Mouse (Mus musculus): ENCODE results near the gene Dctd.
"Not testable (repeated sequence)": the region's sequence is repeated elsewhere in the genome, so short reads cannot be mapped to it uniquely, and the experiment has no call there.

Dctd gene

GRCm38 (mm10) chr8:48153360-48154121 is 54.6 kb downstream of the Dctd start:
- Histone ChIP-seq H3K9me3 (ENCODE audit: low read length) (0 out of 2 replicates have a peak, but pooled peaks cover 5% of the 10 kb centered on the region), H3K4me1 (replicated peaks; ENCODE audit: low read depth, low read length) (peaks cover 10% of the 10 kb centered on the region), H3K27me3 (ENCODE audit: insufficient read depth, low read length) (no peaks in the 10 kb centered on the region), H3K36me3 (ENCODE audit: insufficient read depth, low read length) (no peaks in the 10 kb centered on the region), H3K4me3 (replicated peaks; ENCODE audit: low read length) (no peak overlapping the region)
- no peak for TF ChIP-seq POU5F1 (IDR thresholded peaks at IDR 0.05; ENCODE audit: borderline replicate concordance, low read length)
- TF ChIP-seq CTCF (conservative IDR thresholded peaks at IDR 0.05; ENCODE audit: low read length), result no peak
- TF ChIP-seq NANOG (IDR thresholded peaks at IDR 0.05; ENCODE audit: borderline replicate concordance, low read length), result no peak

GRCm38 (mm10) chr8:48157718-48158117 is 58.8 kb downstream of the Dctd start:
- Histone ChIP-seq H3K36me3 (ENCODE audit: insufficient read depth, low read length) (no peaks in the 10 kb centered on the region), H3K27me3 (ENCODE audit: insufficient read depth, low read length) (peaks cover 3% of the 10 kb centered on the region; the same call in 1 of the 2 replicates), H3K4me1 (replicated peaks; ENCODE audit: low read depth, low read length) (peaks cover 10% of the 10 kb centered on the region), H3K4me3 (replicated peaks; ENCODE audit: low read length) (no peak overlapping the region), H3K9me3 (ENCODE audit: low read length) (no peaks in the 10 kb centered on the region)
- TF ChIP-seq CTCF (conservative IDR thresholded peaks at IDR 0.05; ENCODE audit: low read length) (no peak), NANOG (IDR thresholded peaks at IDR 0.05; ENCODE audit: borderline replicate concordance, low read length) (no peak), POU5F1 (IDR thresholded peaks at IDR 0.05; ENCODE audit: borderline replicate concordance, low read length) (no peak)

GRCm38 (mm10) chr8:48158560-48159217 is 59.8 kb downstream of the Dctd start:
- peaks cover 11% of the 10 kb centered on the region; the same call in 1 of the 2 replicates for H3K27me3 ChIP-seq (ENCODE audit: insufficient read depth, low read length)
- no peaks in the 10 kb centered on the region for H3K9me3 ChIP-seq (ENCODE audit: low read length)

GRCm38 (mm10) chr8:48177406-48177805 is 78.5 kb downstream of the Dctd start:
- H3K4me3 ChIP-seq (replicated peaks; ENCODE audit: low read length), result no peak overlapping the region
- no peak for TF ChIP-seq CTCF (conservative IDR thresholded peaks at IDR 0.05; ENCODE audit: low read length)
- TF ChIP-seq NANOG (IDR thresholded peaks at IDR 0.05; ENCODE audit: borderline replicate concordance, low read length), result no peak
- TF ChIP-seq POU5F1 (IDR thresholded peaks at IDR 0.05; ENCODE audit: borderline replicate concordance, low read length), result no peak

More at GRCm38 (mm10) chr8:48158560-48159217, 59.8 kb downstream of the Dctd start:
- no peak overlapping the region for H3K4me3 ChIP-seq (replicated peaks; ENCODE audit: low read length)
- TF ChIP-seq NANOG (IDR thresholded peaks at IDR 0.05; ENCODE audit: borderline replicate concordance, low read length) (no peak), CTCF (conservative IDR thresholded peaks at IDR 0.05; ENCODE audit: low read length) (no peak), POU5F1 (IDR thresholded peaks at IDR 0.05; ENCODE audit: borderline replicate concordance, low read length) (no peak)
- H3K4me1 ChIP-seq (replicated peaks; ENCODE audit: low read depth, low read length), result peaks cover 10% of the 10 kb centered on the region
- H3K36me3 ChIP-seq (ENCODE audit: insufficient read depth, low read length), result no peaks in the 10 kb centered on the region

GRCm38 (mm10) chr8:48177876-48178275 is 79.0 kb downstream of the Dctd start:
- no peak for TF ChIP-seq NANOG (IDR thresholded peaks at IDR 0.05; ENCODE audit: borderline replicate concordance, low read length)
- no peak for TF ChIP-seq POU5F1 (IDR thresholded peaks at IDR 0.05; ENCODE audit: borderline replicate concordance, low read length)
- no peak for TF ChIP-seq CTCF (conservative IDR thresholded peaks at IDR 0.05; ENCODE audit: low read length)
- Histone ChIP-seq H3K36me3 (ENCODE audit: insufficient read depth, low read length) (peaks cover 36% of the 10 kb centered on the region), H3K27me3 (ENCODE audit: insufficient read depth, low read length) (no peaks in the 10 kb centered on the region), H3K4me1 (replicated peaks; ENCODE audit: low read depth, low read length) (peaks cover 26% of the 10 kb centered on the region), H3K4me3 (replicated peaks; ENCODE audit: low read length) (no peak overlapping the region), H3K9me3 (ENCODE audit: low read length) (peaks cover 85% of the 10 kb centered on the region)

More at GRCm38 (mm10) chr8:48177406-48177805, 78.5 kb downstream of the Dctd start:
- peaks cover 85% of the 10 kb centered on the region for H3K9me3 ChIP-seq (ENCODE audit: low read length)
- H3K27me3 ChIP-seq (ENCODE audit: insufficient read depth, low read length), result no peaks in the 10 kb centered on the region
- peaks cover 24% of the 10 kb centered on the region for H3K4me1 ChIP-seq (replicated peaks; ENCODE audit: low read depth, low read length)
- H3K36me3 ChIP-seq (ENCODE audit: insufficient read depth, low read length), result peaks cover 36% of the 10 kb centered on the region

- peaks cover 30% of the 10 kb centered on the region for H3K4me1 ChIP-seq (replicated peaks; ENCODE audit: low read depth, low read length)
- H3K9me3 ChIP-seq (ENCODE audit: low read length), result peaks cover 84% of the 10 kb centered on the region
- H3K27me3 ChIP-seq (ENCODE audit: insufficient read depth, low read length), result no peaks in the 10 kb centered on the region
- H3K36me3 ChIP-seq (ENCODE audit: insufficient read depth, low read length), result peaks cover 32% of the 10 kb centered on the region
- no peak overlapping the region for H3K4me3 ChIP-seq (replicated peaks; ENCODE audit: low read length)
- TF ChIP-seq NANOG (IDR thresholded peaks at IDR 0.05; ENCODE audit: borderline replicate concordance, low read length) (peak; percentile 92), POU5F1 (IDR thresholded peaks at IDR 0.05; ENCODE audit: borderline replicate concordance, low read length) (peak; percentile 59; the same call in 1 of the 2 replicates), CTCF (conservative IDR thresholded peaks at IDR 0.05; ENCODE audit: low read length) (no peak)
These were observed 80.1 kb downstream of the Dctd start for GRCm38 (mm10) chr8:48178993-48179392.

GRCm38 (mm10) chr8:48180146-48180545 is 81.3 kb downstream of the Dctd start:
- H3K27me3 ChIP-seq (ENCODE audit: insufficient read depth, low read length); H3K4me3 ChIP-seq (replicated peaks; ENCODE audit: low read length): not testable (repeated sequence)
- peaks cover 79% of the 10 kb centered on the region for H3K9me3 ChIP-seq (ENCODE audit: low read length)
- peaks cover 34% of the 10 kb centered on the region for H3K4me1 ChIP-seq (replicated peaks; ENCODE audit: low read depth, low read length)
- H3K36me3 ChIP-seq (ENCODE audit: insufficient read depth, low read length), result peaks cover 32% of the 10 kb centered on the region

GRCm38 (mm10) chr8:48181000-48181399 is 82.1 kb downstream of the Dctd start:
- no peak overlapping the region for H3K4me3 ChIP-seq (replicated peaks; ENCODE audit: low read length)
- H3K36me3 ChIP-seq (ENCODE audit: insufficient read depth, low read length), result peaks cover 32% of the 10 kb centered on the region
- H3K4me1 ChIP-seq (replicated peaks; ENCODE audit: low read depth, low read length), result peaks cover 42% of the 10 kb centered on the region
- TF ChIP-seq POU5F1 (IDR thresholded peaks at IDR 0.05; ENCODE audit: borderline replicate concordance, low read length) (peak; percentile 7; the same call in 1 of the 2 replicates), CTCF (conservative IDR thresholded peaks at IDR 0.05; ENCODE audit: low read length) (no peak)
- peaks cover 74% of the 10 kb centered on the region for H3K9me3 ChIP-seq (ENCODE audit: low read length)
- H3K27me3 ChIP-seq (ENCODE audit: insufficient read depth, low read length), result no peaks in the 10 kb centered on the region
